Mouse (Mus musculus) CH12.LX (cell line): Measurements from ENCODE around the gene Atxn2l.

Source experiments
- CTCF ChIP-seq, 2 experiments: IDR thresholded peaks in 1 of 2; conservative IDR thresholded peaks in 1 of 2; 2 replicates each; pipeline ENCODE4 v1.5.1; 2011 to 2012; ENCODE audit warnings: low read depth in 2 of 2, low read length in 2 of 2, improper control_type of control experiment in 1 of 2, inconsistent platforms in 1 of 2, mild to moderate bottlenecking in 1 of 2, moderate library complexity in 1 of 2
- EP300 ChIP-seq: IDR thresholded peaks from 2 replicates; pipeline ENCODE4 v1.6.1; 2011; ENCODE audit warnings: low read length, improper control_type of control experiment
- GABPA ChIP-seq: IDR thresholded peaks from 2 replicates; pipeline ENCODE4 v1.6.1; 2012; ENCODE audit warnings: low read depth, low read length, improper control_type of control experiment, inconsistent platforms; ENCODE audit not compliant: insufficient replicate concordance
- MAFK ChIP-seq: IDR thresholded peaks from 2 replicates; pipeline ENCODE4 v1.6.1; 2011; ENCODE audit warnings: low read length, improper control_type of control experiment; ENCODE audit not compliant: insufficient replicate concordance
- MAZ ChIP-seq: IDR thresholded peaks from 2 replicates; pipeline ENCODE4 v1.6.1; 2012; ENCODE audit warnings: low read depth, mild to moderate bottlenecking, inconsistent platforms, low read length, improper control_type of control experiment, moderate library complexity
- MYC ChIP-seq: IDR thresholded peaks from 2 replicates; pipeline ENCODE4 v1.6.1; 2011; ENCODE audit warnings: low read depth, mild to moderate bottlenecking, improper control_type of control experiment, low read length
- PAX5 ChIP-seq: IDR thresholded peaks from 2 replicates; pipeline ENCODE4 v1.6.1; 2012; ENCODE audit warnings: low read length, inconsistent platforms, mixed read lengths
- POLR2A ChIP-seq: IDR thresholded peaks from 2 replicates; pipeline ENCODE4 v1.6.1; 2011; ENCODE audit warnings: low read depth, mild to moderate bottlenecking, improper control_type of control experiment, low read length
- TCF12 ChIP-seq: IDR thresholded peaks from 2 replicates; pipeline ENCODE4 v1.6.1; 2014; ENCODE audit warnings: low read depth, mild to moderate bottlenecking, inconsistent platforms, low read length, improper control_type of control experiment
- ZKSCAN1 ChIP-seq: IDR thresholded peaks from 2 replicates; pipeline ENCODE4 v1.6.1; 2012; ENCODE audit warnings: low read depth, inconsistent platforms, low read length, improper control_type of control experiment, borderline replicate concordance

DNA sequence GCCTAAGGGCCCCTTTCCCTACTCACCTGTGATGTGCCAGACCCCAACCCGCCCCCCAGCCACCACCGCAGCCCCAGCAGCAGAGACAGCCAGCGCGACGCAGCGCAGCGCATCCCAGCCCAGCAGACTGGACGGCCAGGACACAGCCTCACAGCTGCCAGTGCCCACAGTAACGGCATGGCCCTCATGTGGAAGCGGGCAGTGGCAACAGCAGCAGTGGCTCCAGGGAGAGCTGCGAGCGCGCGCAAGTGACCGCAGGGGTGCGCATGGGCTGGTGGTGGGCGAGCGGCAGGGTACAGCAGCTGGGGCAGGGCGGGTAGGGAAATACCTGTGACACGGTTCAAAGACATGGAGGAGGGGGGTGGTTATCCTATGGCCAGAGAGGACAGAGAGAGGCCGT lies 57.0 kb downstream of the Atxn2l start:
- no peak for TF ChIP-seq TCF12
- no peak for TF ChIP-seq MYC
- no peak for TF ChIP-seq GABPA
- TF ChIP-seq POLR2A, result no peak
- TF ChIP-seq CTCF (conservative IDR thresholded peaks at IDR 0.05 in 1 of 2, IDR thresholded peaks at IDR 0.05 in 1 of 2; ENCODE audit: low read depth in 2 of 2, low read length in 2 of 2), result no peak
- no peak for TF ChIP-seq MAFK
- TF ChIP-seq EP300, result no peak
- TF ChIP-seq ZKSCAN1, result no peak
- TF ChIP-seq MAZ, result no peak
- no peak for TF ChIP-seq PAX5
